Mouse (Mus musculus) intestine, embryonic 16.5 days (tissue): Measurements from ENCODE around the gene Mepce. TPM values are rescaled to one million over a fixed set of nuclear protein-coding genes. Genes with fewer than 3 reads are reported as not detected.
A peak's percentile ranks its signal among the peaks of the same experiment; 100 is the strongest.

ENCODE experiments used
- ATAC-seq: fragments of 200-750 bp; cut with Nextera tagmentation; 2 replicates; pipeline ENCODE4 v1.8.0; 2017; ENCODE audit warnings: moderate TSS enrichment, moderate library complexity
- H3K27ac ChIP-seq: fragments of 300-500 bp; sonication (generic); 2 replicates; pipeline ENCODE4 v1.5.1; 2014; ENCODE audit warnings: mild to moderate bottlenecking, low read length
- H3K27me3 ChIP-seq: fragments of 300-500 bp; sonication (generic); replicated peaks from 2 replicates; pipeline ENCODE4 v1.6.1; 2014; ENCODE audit warnings: low read length, control low read depth, mixed read lengths; ENCODE audit not compliant: control insufficient read depth, insufficient read depth
- H3K36me3 ChIP-seq: fragments of 300-500 bp; sonication (generic); 2 replicates; pipeline ENCODE4 v1.6.1; 2014; ENCODE audit warnings: low read length, control low read depth; ENCODE audit not compliant: control insufficient read depth, insufficient read depth
- H3K4me1 ChIP-seq: fragments of 300-500 bp; sonication (generic); 2 replicates; pipeline ENCODE4 v1.6.1; 2014; ENCODE audit warnings: low read length, control low read depth, mixed read lengths; ENCODE audit not compliant: control insufficient read depth, insufficient read depth
- H3K4me2 ChIP-seq: fragments of 300-500 bp; sonication (generic); 2 replicates; pipeline ENCODE4 v1.6.1; 2014; ENCODE audit warnings: low read depth, low read length, control low read depth
- H3K4me3 ChIP-seq: fragments of 300-500 bp; sonication (generic); 2 replicates; pipeline ENCODE4 v1.5.1; 2014; ENCODE audit warnings: mild to moderate bottlenecking, low read length
- H3K9ac ChIP-seq: fragments of 300-500 bp; sonication (generic); 2 replicates; pipeline ENCODE4 v1.6.1; 2014; ENCODE audit warnings: low read depth, low read length
- H3K9me3 ChIP-seq: fragments of 300-500 bp; sonication (generic); 2 replicates; pipeline ENCODE4 v1.6.1; 2016; ENCODE audit warnings: low read length, control low read depth; ENCODE audit not compliant: control insufficient read depth
- WGBS: fragments of 180-500 bp; shearing (Covaris S2); extraction: QIAGEN DNeasy Blood & Tissue Kit; methylation state at CpG from one replicate; pipeline ENCODE4 v1.1.7; 2014; 5-methylcytosine and 5-hydroxymethylcytosine counted together
- polyA plus RNA-seq: library from polyadenylated mRNA; unstranded; fragments of >200 nt; fragmentation: Nextera tagmentation; extraction: Ambion mirVana; gene quantifications from 2 replicates; pipeline ENCODE4 v1.2.1, GENCODE M21; 2015

Gene Mepce
- polyA plus RNA-seq, 1 experiment from 2014 or later: 7.4 TPM

DNA sequence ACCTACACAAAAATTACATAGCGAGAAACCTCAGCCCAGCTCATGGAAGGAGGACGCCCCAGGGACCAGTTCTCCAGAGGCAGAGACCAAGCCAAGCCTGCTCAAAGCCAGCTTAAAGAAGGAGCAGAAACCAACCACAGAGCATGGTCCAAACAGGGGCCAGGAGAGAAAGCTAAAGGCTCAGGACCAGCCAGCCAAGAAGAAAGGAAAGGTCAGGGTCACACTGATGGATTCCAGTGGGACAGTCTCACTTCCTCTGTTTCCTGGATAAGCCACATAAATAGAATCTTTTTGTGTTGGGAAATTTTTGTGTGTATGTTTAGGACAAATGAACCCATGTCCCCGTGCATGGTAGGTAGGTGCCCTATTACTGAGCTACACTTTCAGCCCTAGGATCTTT lies 9.2 kb upstream of the Mepce start:
- Histone ChIP-seq H3K27ac (no peak overlapping the region), H3K36me3 (no peaks in the 10 kb centered on the region), H3K4me1 (no peaks in the 10 kb centered on the region), H3K9me3 (no peaks in the 10 kb centered on the region), H3K4me3 (no peak overlapping the region), H3K9ac (no peak overlapping the region), H3K27me3 (no peaks in the 10 kb centered on the region), H3K4me2 (no peak overlapping the region)
- WGBS: 79% methylated on average over 3 of the region's 3 CpGs
- ATAC-seq: no peak

DNA sequence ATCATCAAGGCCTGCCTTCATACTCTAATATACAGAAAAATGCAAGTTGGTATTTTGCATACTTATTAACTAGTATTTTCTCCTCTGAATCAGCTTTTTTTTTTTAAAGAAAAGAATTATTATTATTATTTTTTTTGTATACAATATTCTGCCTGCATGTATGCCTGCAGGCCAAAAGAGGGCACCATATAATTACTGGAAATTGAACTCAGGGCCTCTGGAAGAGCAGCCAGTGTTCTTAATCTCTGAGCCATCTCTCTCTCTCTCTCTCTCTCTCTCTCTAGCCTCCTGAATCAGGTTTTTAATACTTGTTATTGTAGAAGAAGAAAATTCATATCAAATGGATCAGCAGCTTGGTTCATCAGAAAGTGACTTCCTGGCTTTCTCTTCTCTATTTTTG lies 4.1 kb upstream of the Mepce start:
- no peak for ATAC-seq
- Histone ChIP-seq H3K36me3 (no peaks in the 10 kb centered on the region), H3K9me3 (peaks cover 4% of the 10 kb centered on the region; the same call in 1 of the 2 replicates), H3K27me3 (no peaks in the 10 kb centered on the region), H3K27ac (no peak overlapping the region), H3K9ac (no peak overlapping the region), H3K4me3 (no peak overlapping the region), H3K4me1 (no peaks in the 10 kb centered on the region; the same call in 1 of the 2 replicates), H3K4me2 (no peak overlapping the region)

DNA sequence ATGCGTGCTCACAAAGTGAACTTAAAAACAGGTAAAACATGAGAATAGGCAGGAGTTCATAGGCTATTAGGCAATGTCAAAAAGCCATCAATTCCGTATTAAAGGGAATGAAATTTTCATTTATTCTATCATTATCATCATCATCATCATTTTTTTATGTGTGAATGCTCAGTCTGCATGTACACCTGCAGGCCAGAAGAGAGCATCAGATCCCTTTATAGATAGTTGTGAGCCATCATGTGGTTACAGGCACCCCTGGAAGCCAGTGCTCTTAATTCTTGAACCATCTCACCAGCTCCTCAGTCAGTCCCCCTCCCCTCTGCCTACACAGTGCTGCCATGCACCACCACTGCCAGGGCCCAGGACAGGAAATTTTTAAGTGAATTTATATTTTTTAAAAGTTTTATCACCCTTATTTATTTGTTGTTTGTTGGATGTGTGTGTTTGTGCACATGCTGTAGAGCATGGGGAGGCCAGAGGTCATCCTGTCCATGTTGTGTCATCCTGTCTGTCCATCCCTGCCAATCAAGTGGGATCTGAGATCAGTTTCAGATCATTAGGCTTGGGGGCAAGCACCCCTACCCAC lies 1.6 kb upstream of the Mepce start:
- Histone ChIP-seq H3K36me3 (peaks cover 3% of the 10 kb centered on the region; the same call in 1 of the 2 replicates), H3K27me3 (no peaks in the 10 kb centered on the region), H3K9me3 (peaks cover 4% of the 10 kb centered on the region; the same call in 1 of the 2 replicates), H3K9ac (no peak overlapping the region), H3K4me3 (no peak overlapping the region), H3K4me1 (peaks cover 13% of the 10 kb centered on the region), H3K4me2 (no peak overlapping the region), H3K27ac (no peak overlapping the region)
- ATAC-seq: no peak
- 96% methylated on average over 2 of the region's 2 CpGs for WGBS

DNA sequence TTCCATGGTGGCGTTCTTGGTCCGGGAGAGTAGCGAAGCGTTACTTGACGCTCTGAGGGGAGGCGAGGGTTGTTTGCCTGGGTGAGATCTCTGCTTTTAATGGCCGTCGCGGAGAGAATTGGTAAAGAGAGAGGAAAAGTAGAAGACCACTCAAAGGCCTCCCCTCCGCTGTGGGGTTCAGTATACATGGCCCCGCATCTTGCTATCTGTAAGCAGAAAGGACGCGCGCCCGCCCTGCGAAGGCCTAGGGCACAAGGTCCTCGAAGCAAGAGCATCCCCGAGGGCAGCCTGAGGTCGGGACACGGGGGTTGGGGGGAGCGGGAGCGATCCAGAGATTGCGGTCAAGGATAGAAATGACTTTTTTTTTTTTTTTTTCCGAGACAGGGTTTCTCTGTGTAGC lies 716 bp upstream of the Mepce start:
- H3K4me2 ChIP-seq: peak overlapping the region; percentile 94
- no peak for ATAC-seq
- H3K36me3 ChIP-seq: peaks cover 3% of the 10 kb centered on the region; the same call in 1 of the 2 replicates
- H3K27me3 ChIP-seq: no peaks in the 10 kb centered on the region
- H3K27ac ChIP-seq: no peak overlapping the region
- H3K4me3 ChIP-seq: peak overlapping the region; percentile 89
- H3K4me1 ChIP-seq: peaks cover 22% of the 10 kb centered on the region
- peaks cover 4% of the 10 kb centered on the region; the same call in 1 of the 2 replicates for H3K9me3 ChIP-seq
- peak overlapping the region; percentile 31 for H3K9ac ChIP-seq
- WGBS: 72% methylated on average over 24 of the region's 24 CpGs

DNA sequence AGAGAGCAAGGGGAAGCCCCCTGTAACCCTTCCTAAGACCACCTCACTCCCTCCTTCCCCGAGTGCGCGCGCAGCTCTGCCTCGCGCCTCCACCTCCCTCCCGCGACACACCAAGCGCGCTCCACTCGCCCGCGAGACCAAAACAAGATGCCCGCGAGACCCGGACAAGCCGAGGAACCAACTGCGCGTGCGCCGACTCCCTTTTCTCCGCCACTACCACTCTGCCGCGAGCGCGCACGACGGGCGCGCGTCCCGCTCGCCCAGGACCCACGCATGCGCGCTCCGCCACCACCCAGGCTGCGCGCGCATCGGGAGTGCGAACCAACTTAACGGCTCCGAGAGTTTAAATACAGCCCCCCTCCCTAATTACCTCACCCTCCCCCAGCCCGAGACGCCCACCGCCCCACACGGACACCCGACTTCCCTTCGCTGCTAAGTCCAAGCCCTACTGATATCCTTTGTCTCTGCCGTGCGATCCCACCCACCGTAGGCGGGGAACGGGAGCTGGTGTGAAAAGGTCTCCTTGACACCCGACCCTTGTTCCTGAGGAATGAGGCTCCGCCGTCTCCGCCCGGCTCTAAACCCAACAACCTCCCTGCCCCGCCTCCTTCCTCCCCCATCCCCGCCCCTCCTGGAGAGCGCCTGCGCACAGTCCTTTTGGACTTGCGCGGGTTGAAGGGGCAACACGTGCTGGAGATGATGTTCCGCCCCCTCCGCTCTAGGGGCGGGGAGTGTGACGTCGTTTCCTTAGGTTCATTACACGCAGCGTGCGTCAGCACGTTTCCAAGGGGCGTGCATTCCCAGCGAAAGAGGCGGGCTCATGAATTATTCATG lies 1.1 kb downstream of the Mepce start:
- Histone ChIP-seq H3K4me2 (peak overlapping the region; percentile 94), H3K4me1 (peaks cover 27% of the 10 kb centered on the region), H3K9me3 (peaks cover 4% of the 10 kb centered on the region; the same call in 1 of the 2 replicates), H3K27ac (peak overlapping the region; percentile 99), H3K4me3 (peak overlapping the region; percentile 89), H3K9ac (peak overlapping the region; percentile 96), H3K27me3 (no peaks in the 10 kb centered on the region), H3K36me3 (peaks cover 18% of the 10 kb centered on the region)
- peak; percentile 89 for ATAC-seq
- under 1% methylated on average over 79 of the region's 79 CpGs for WGBS

DNA sequence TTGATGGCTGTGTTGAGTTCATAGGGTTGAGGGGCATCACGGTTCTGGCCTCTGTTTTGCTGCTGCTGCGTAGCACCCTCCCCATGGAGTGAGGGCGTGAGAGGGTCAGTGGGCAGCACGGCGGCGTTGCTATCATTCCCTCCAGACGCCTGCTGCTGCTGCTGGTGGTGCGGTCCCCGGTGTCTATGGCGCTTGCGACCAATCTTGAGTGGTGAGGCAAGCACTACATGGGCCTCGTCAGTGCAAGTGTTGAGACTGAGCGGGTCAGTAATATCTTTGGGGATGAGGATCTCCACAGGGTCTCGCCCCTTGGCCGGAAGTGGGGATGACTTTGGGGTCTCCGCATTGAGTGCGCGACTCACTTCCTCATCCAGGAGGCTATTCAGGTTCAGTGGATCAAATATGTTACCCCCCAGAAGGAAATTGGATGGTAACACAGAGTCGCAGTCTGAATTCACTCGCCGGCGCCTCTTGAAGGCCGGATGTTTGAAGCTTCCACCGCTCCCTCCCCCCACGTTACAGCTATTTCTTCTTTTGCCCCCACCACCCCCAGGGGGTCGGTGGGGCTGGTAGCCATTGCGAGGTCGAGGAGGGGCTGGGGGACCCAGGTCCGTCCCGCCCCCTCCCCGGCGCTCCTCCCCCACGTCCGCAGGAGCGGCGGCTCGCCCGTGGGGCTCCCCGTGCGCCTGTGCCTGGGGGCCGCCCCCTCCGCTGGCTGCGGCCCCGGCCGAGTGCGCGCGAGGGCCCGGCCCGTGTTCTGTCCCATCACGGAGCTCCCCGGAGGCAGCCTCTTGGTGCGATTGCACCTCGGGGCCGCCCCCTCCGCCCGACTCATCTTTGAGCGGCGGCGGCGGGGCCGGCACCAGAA lies 2.1 kb downstream of the Mepce start:
- H3K4me3 ChIP-seq: peak overlapping the region; percentile 89
- peak overlapping the region; percentile 94 for H3K4me2 ChIP-seq
- H3K36me3 ChIP-seq: peaks cover 22% of the 10 kb centered on the region
- H3K27ac ChIP-seq: peak overlapping the region; percentile 99
- H3K9ac ChIP-seq: peak overlapping the region; percentile 96
- ATAC-seq: peak; percentile 8
- 2% methylated on average over 61 of the region's 62 CpGs for WGBS
- H3K9me3 ChIP-seq: peaks cover 4% of the 10 kb centered on the region; the same call in 1 of the 2 replicates
- H3K27me3 ChIP-seq: no peaks in the 10 kb centered on the region
- H3K4me1 ChIP-seq: peaks cover 31% of the 10 kb centered on the region

DNA sequence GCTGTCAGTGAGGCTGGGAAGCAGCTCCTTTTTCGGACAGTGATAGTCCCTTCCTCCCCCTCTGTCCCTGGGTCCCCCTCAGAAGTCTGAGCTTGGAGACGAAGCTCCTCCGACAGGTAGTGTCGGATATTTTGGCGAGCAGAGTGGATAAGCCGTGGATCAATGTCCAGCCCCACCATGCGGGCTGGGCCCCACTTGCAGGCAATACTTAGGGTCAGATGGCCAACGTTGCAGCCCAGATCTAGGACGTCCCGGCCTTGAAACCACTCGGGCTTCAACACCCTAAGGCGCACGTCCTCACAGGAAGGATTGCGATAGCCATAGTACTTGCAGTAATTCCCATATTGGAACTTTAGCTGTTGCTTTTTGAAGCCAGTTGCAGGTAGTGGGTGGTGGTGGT lies 2.9 kb downstream of the Mepce start:
- Histone ChIP-seq H3K9me3 (peaks cover 4% of the 10 kb centered on the region; the same call in 1 of the 2 replicates), H3K4me2 (peak overlapping the region; percentile 94), H3K4me3 (peak overlapping the region; percentile 89), H3K27ac (no peak overlapping the region; the same call in 1 of the 2 replicates), H3K9ac (peak overlapping the region; percentile 96), H3K27me3 (no peaks in the 10 kb centered on the region), H3K4me1 (peaks cover 39% of the 10 kb centered on the region), H3K36me3 (peaks cover 22% of the 10 kb centered on the region)
- no peak for ATAC-seq
- WGBS: 70% methylated on average over 14 of the region's 14 CpGs

DNA sequence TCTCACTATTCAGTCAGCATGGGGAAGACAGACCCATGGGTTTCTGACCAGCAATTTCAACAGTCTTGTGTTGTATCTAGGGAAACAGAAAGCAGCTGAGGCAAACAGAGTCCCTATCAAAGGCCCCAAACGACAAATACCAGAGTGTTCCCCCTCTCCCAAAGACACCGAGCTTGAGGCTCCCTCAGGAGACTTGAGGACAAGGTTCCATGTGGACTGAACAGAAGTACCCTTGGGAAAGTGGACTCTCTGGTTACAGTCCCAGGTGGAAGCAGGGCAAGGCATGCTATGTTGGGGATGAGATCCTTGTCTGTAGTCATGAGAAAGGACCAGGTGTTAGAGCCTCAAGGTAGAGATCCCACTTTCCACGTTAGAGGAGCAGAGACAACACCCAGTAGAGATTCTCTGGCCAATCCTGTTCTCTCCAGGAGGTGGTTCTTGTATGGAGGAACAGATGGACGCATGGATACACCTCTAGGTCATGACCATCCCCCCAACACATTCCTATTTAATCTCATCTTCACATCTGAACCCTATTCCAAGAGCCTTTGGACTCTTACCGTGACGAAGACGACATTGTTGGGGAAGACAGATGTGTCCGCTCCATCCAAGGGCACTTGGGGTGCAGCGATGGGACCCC lies 3.4 kb downstream of the Mepce start:
- H3K4me3 ChIP-seq: peak overlapping the region; percentile 89
- H3K27ac ChIP-seq: no peak overlapping the region
- peak overlapping the region; percentile 94 for H3K4me2 ChIP-seq
- peaks cover 22% of the 10 kb centered on the region for H3K36me3 ChIP-seq
- ATAC-seq: no peak
- H3K4me1 ChIP-seq: peaks cover 40% of the 10 kb centered on the region
- no peaks in the 10 kb centered on the region for H3K27me3 ChIP-seq
- peaks cover 4% of the 10 kb centered on the region; the same call in 1 of the 2 replicates for H3K9me3 ChIP-seq
- H3K9ac ChIP-seq: peak overlapping the region; percentile 96
- 54% methylated on average over 9 of the region's 9 CpGs for WGBS
